Mouse (Mus musculus): ENCODE measurements at regions not wholly inside any gene's neighbourhood (a gene's known extent, or its start where the extent isn't known, plus 50 kb on each side); places are given as distances from the start of the nearest gene placed in this dataset.

GRCm38 (mm10) chr2:46492299-46492698 is 1375.1 kb upstream of the Zeb2 start:
- no peak for DNase-seq
- intact Hi-C loops (cut with DNase I), result no loop called here

- intact Hi-C loops (cut with DNase I), result no loop called here
Measured at GRCm38 (mm10) chr2:46491081-46491480, 1373.9 kb upstream of the Zeb2 start.

GRCm38 (mm10) chr2:46468936-46469629 is 1351.9 kb upstream of the Zeb2 start:
- intact Hi-C loops (cut with DNase I), result no loop called here
- no peak for DNase-seq

More at GRCm38 (mm10) chr2:46491081-46491480, 1373.9 kb upstream of the Zeb2 start:
- DNase-seq, result no peak

- peak in 1 of 2 experiments; percentile 33 for DNase-seq
- intact Hi-C loops (cut with DNase I), result no loop called here
Measured at GRCm38 (mm10) chr2:46465389-46465788, 1348.2 kb upstream of the Zeb2 start.

- intact Hi-C loops (cut with DNase I), result no loop called here
- DNase-seq, result no peak
Measured at GRCm38 (mm10) chr2:46464913-46465312, 1347.7 kb upstream of the Zeb2 start.

- intact Hi-C loops (cut with DNase I), result no loop called here
- no peak for DNase-seq
Measured at GRCm38 (mm10) chr2:46462670-46463069, 1345.5 kb upstream of the Zeb2 start.

- no peak for DNase-seq
- intact Hi-C loops (cut with DNase I), result loop anchor here (10.0 kb wide), 1 partner anchor 204 kb away; no protein-coding TSS in a partner anchor
Measured at GRCm38 (mm10) chr2:46450698-46451097, 1333.5 kb upstream of the Zeb2 start.

GRCm38 (mm10) chr2:46445306-46445705 is 1328.1 kb upstream of the Zeb2 start:
- intact Hi-C loops (cut with DNase I), result loop anchor here (10.0 kb wide), 2 partner anchors 861 to 931 kb away; no protein-coding TSS in a partner anchor
- peak in 1 of 2 experiments; percentile 28 for DNase-seq

- intact Hi-C loops (cut with DNase I), result loop anchor here (5.0 to 10.0 kb wide), 3 partner anchors 859 to 1331 kb away; no protein-coding TSS in a partner anchor
Measured at GRCm38 (mm10) chr2:46443686-46444180, 1326.5 kb upstream of the Zeb2 start.

GRCm38 (mm10) chr2:46443061-46443685 is 1326.0 kb upstream of the Zeb2 start:
- DNase-seq, result peak; percentile 34 to 41
- intact Hi-C loops (cut with DNase I), result loop anchor here (5.0 to 10.0 kb wide), 3 partner anchors 858 to 1331 kb away; no protein-coding TSS in a partner anchor

More at GRCm38 (mm10) chr2:46443686-46444180, 1326.5 kb upstream of the Zeb2 start:
- peak; percentile 37 to 47 for DNase-seq

GRCm38 (mm10) chr2:46442576-46442975 is 1325.4 kb upstream of the Zeb2 start:
- intact Hi-C loops (cut with DNase I), result loop anchor here (5.0 to 10.0 kb wide), 3 partner anchors 858 to 1330 kb away; no protein-coding TSS in a partner anchor
- DNase-seq, result peak; percentile 40 to 46

- DNase-seq, result no peak
- intact Hi-C loops (cut with DNase I), result loop anchor here (5.0 to 10.0 kb wide), 3 partner anchors 857 to 1330 kb away; no protein-coding TSS in a partner anchor
Measured at GRCm38 (mm10) chr2:46441927-46442326, 1324.7 kb upstream of the Zeb2 start.

GRCm38 (mm10) chr2:46441348-46441747 is 1324.2 kb upstream of the Zeb2 start:
- intact Hi-C loops (cut with DNase I), result loop anchor here (5.0 to 10.0 kb wide), 3 partner anchors 857 to 1329 kb away; no protein-coding TSS in a partner anchor
- no peak for DNase-seq

- no peak for DNase-seq
- intact Hi-C loops (cut with DNase I), result loop anchor here (5.0 to 10.0 kb wide), 3 partner anchors 855 to 1328 kb away; no protein-coding TSS in a partner anchor
Measured at GRCm38 (mm10) chr2:46440038-46440437, 1322.8 kb upstream of the Zeb2 start.

GRCm38 (mm10) chr2:46418281-46418680 is 1301.1 kb upstream of the Zeb2 start:
- intact Hi-C loops (cut with DNase I), result no loop called here
- no peak for DNase-seq

- intact Hi-C loops (cut with DNase I), result no loop called here
- DNase-seq, result no peak
Measured at GRCm38 (mm10) chr2:46402373-46403114, 1285.3 kb upstream of the Zeb2 start.

GRCm38 (mm10) chr2:46394161-46394560 is 1277.0 kb upstream of the Zeb2 start:
- intact Hi-C loops (cut with DNase I), result no loop called here
- DNase-seq, result no peak

- intact Hi-C loops (cut with DNase I), result no loop called here
- DNase-seq, result no peak
Measured at GRCm38 (mm10) chr2:46372847-46373461, 1255.8 kb upstream of the Zeb2 start.

GRCm38 (mm10) chr2:46371755-46372154 is 1254.6 kb upstream of the Zeb2 start:
- intact Hi-C loops (cut with DNase I), result no loop called here
- DNase-seq, result no peak

GRCm38 (mm10) chr2:46370949-46371348 is 1253.8 kb upstream of the Zeb2 start:
- intact Hi-C loops (cut with DNase I), result no loop called here
- no peak for DNase-seq

Measured in heart, postnatal 14 days (tissue).